Mouse (Mus musculus): ENCODE results near the gene Gm28635.

Gm28635 gene

GRCm38 (mm10) chr2:84637452-84638165, 40.2 kb downstream of the Gm28635 start:
- no peak for DNase-seq (ENCODE audit: low spot score)

GRCm38 (mm10) chr2:84636231-84636741, 41.6 kb downstream of the Gm28635 start:
- DNase-seq (ENCODE audit: low spot score) = no peak

- DNase-seq (ENCODE audit: low spot score) = peak; percentile 78
Observed at GRCm38 (mm10) chr2:84635611-84636010, 42.2 kb downstream of the Gm28635 start.

GRCm38 (mm10) chr2:84634934-84635482, 42.8 kb downstream of the Gm28635 start:
- no peak for DNase-seq (ENCODE audit: low spot score)

GRCm38 (mm10) chr2:84634006-84634405, 43.8 kb downstream of the Gm28635 start:
- DNase-seq (ENCODE audit: low spot score) = no peak

- no peak for DNase-seq (ENCODE audit: low spot score)
Observed at GRCm38 (mm10) chr2:84632999-84633398, 44.8 kb downstream of the Gm28635 start.

- DNase-seq (ENCODE audit: low spot score) = no peak
Observed at GRCm38 (mm10) chr2:84632001-84632400, 45.8 kb downstream of the Gm28635 start.

GRCm38 (mm10) chr2:84627036-84627435, 50.8 kb downstream of the Gm28635 start:
- no peak for DNase-seq (ENCODE audit: low spot score)

- no peak for DNase-seq (ENCODE audit: low spot score)
Observed at GRCm38 (mm10) chr2:84626366-84626975, 51.4 kb downstream of the Gm28635 start.

- DNase-seq (ENCODE audit: low spot score) = no peak
Observed at GRCm38 (mm10) chr2:84624201-84624600, 53.6 kb downstream of the Gm28635 start.

- DNase-seq (ENCODE audit: low spot score) = no peak
Observed at GRCm38 (mm10) chr2:84623428-84624119, 54.3 kb downstream of the Gm28635 start.

- no peak for DNase-seq (ENCODE audit: low spot score)
Observed at GRCm38 (mm10) chr2:84622668-84623067, 55.2 kb downstream of the Gm28635 start.

GRCm38 (mm10) chr2:84619646-84620340, 58.0 kb downstream of the Gm28635 start:
- DNase-seq (ENCODE audit: low spot score) = no peak

GRCm38 (mm10) chr2:84618914-84619313, 58.9 kb downstream of the Gm28635 start:
- no peak for DNase-seq (ENCODE audit: low spot score)

- no peak for DNase-seq (ENCODE audit: low spot score)
Observed at GRCm38 (mm10) chr2:84617637-84618515, 60.0 kb downstream of the Gm28635 start.

- no peak for DNase-seq (ENCODE audit: low spot score)
Observed at GRCm38 (mm10) chr2:84612764-84613163, 65.1 kb downstream of the Gm28635 start.

- no peak for DNase-seq (ENCODE audit: low spot score)
Observed at GRCm38 (mm10) chr2:84607842-84608241, 70.0 kb downstream of the Gm28635 start.

GRCm38 (mm10) chr2:84600977-84601376, 76.9 kb downstream of the Gm28635 start:
- no peak for DNase-seq (ENCODE audit: low spot score)

- no peak for DNase-seq (ENCODE audit: low spot score)
Observed at GRCm38 (mm10) chr2:84599270-84599888, 78.5 kb downstream of the Gm28635 start.

GRCm38 (mm10) chr2:84597123-84597522, 80.7 kb downstream of the Gm28635 start:
- DNase-seq (ENCODE audit: low spot score) = no peak

GRCm38 (mm10) chr2:84592801-84593200, 85.0 kb downstream of the Gm28635 start:
- no peak for DNase-seq (ENCODE audit: low spot score)

Data from ovary, postnatal 14 days (tissue).